Mouse (Mus musculus): ENCODE results near the gene Bcar3.

The Bcar3 gene

GRCm38 (mm10) chr3:122456807-122457206, 162.9 kb downstream of the Bcar3 start:
- no peak for DNase-seq (ENCODE audit: low spot score in 2 of 2)

- DNase-seq (ENCODE audit: low spot score in 2 of 2) = no peak
These were observed 163.8 kb downstream of the Bcar3 start for GRCm38 (mm10) chr3:122457723-122458122.

GRCm38 (mm10) chr3:122458743-122459142, 164.8 kb downstream of the Bcar3 start:
- DNase-seq (ENCODE audit: low spot score in 2 of 2) = no peak

- DNase-seq (ENCODE audit: low spot score in 2 of 2) = no peak
These were observed 167.0 kb downstream of the Bcar3 start for GRCm38 (mm10) chr3:122460848-122461511.

- no peak for DNase-seq (ENCODE audit: low spot score in 2 of 2)
These were observed 167.6 kb downstream of the Bcar3 start for GRCm38 (mm10) chr3:122461512-122461881.

GRCm38 (mm10) chr3:122461932-122462871, 168.3 kb downstream of the Bcar3 start:
- no peak for DNase-seq (ENCODE audit: low spot score in 2 of 2)

- no peak for DNase-seq (ENCODE audit: low spot score in 2 of 2)
These were observed 169.2 kb downstream of the Bcar3 start for GRCm38 (mm10) chr3:122463166-122463565.

- DNase-seq (ENCODE audit: low spot score in 2 of 2) = no peak
These were observed 172.3 kb downstream of the Bcar3 start for GRCm38 (mm10) chr3:122466100-122466730.

GRCm38 (mm10) chr3:122467977-122468376, 174.0 kb downstream of the Bcar3 start:
- no peak for DNase-seq (ENCODE audit: low spot score in 2 of 2)

GRCm38 (mm10) chr3:122470326-122471016, 176.5 kb downstream of the Bcar3 start:
- DNase-seq (ENCODE audit: low spot score in 2 of 2) = no peak

- no peak for DNase-seq (ENCODE audit: low spot score in 2 of 2)
These were observed 177.2 kb downstream of the Bcar3 start for GRCm38 (mm10) chr3:122471017-122471721.

- no peak for DNase-seq (ENCODE audit: low spot score in 2 of 2)
These were observed 178.5 kb downstream of the Bcar3 start for GRCm38 (mm10) chr3:122472412-122472811.

GRCm38 (mm10) chr3:122473523-122474034, 179.6 kb downstream of the Bcar3 start:
- no peak for DNase-seq (ENCODE audit: low spot score in 2 of 2)

GRCm38 (mm10) chr3:122474067-122474466, 180.1 kb downstream of the Bcar3 start:
- DNase-seq (ENCODE audit: low spot score in 2 of 2) = no peak

GRCm38 (mm10) chr3:122474796-122475195, 180.9 kb downstream of the Bcar3 start:
- DNase-seq (ENCODE audit: low spot score in 2 of 2) = no peak

- no peak for DNase-seq (ENCODE audit: low spot score in 2 of 2)
These were observed 181.8 kb downstream of the Bcar3 start for GRCm38 (mm10) chr3:122475735-122476134.

- no peak for DNase-seq (ENCODE audit: low spot score in 2 of 2)
These were observed 182.7 kb downstream of the Bcar3 start for GRCm38 (mm10) chr3:122476656-122477055.

- no peak for DNase-seq (ENCODE audit: low spot score in 2 of 2)
These were observed 183.6 kb downstream of the Bcar3 start for GRCm38 (mm10) chr3:122477541-122477940.

- no peak for DNase-seq (ENCODE audit: low spot score in 2 of 2)
These were observed 184.8 kb downstream of the Bcar3 start for GRCm38 (mm10) chr3:122478735-122479134.

- no peak for DNase-seq (ENCODE audit: low spot score in 2 of 2)
These were observed 186.2 kb downstream of the Bcar3 start for GRCm38 (mm10) chr3:122480065-122480675.

- DNase-seq (ENCODE audit: low spot score in 2 of 2) = no peak
These were observed 187.1 kb downstream of the Bcar3 start for GRCm38 (mm10) chr3:122480986-122481385.
